Mouse (Mus musculus) MEL (cell line): ENCODE results near the gene Tspan33. TPM values are rescaled to one million over a fixed set of nuclear protein-coding genes. Genes with fewer than 3 reads are reported as not detected.
A peak's percentile ranks its signal among the peaks of the same experiment; 100 is the strongest.

Experiments
- DNase-seq: peaks from one replicate; pipeline ENCODE4 v3.0.0; 2011; ENCODE audit warnings: low read depth, low spot score
- H3K27ac ChIP-seq: 2 replicates; pipeline ENCODE4 v1.5.1; 2012; ENCODE audit warnings: low read depth, mild to moderate bottlenecking, control low read depth, low read length, moderate library complexity; ENCODE audit not compliant: control insufficient read depth
- H3K27me3 ChIP-seq, 2 experiments: fragments of 150-350 bp in 1 of 2; sonication (generic) in 1 of 2; 2 replicates each; pipeline ENCODE4 v1.6.1; 2012; ENCODE audit warnings: low read length in 2 of 2, mild to moderate bottlenecking in 2 of 2, improper control_type of control experiment in 1 of 2, moderate library complexity in 1 of 2; ENCODE audit not compliant: insufficient read depth in 2 of 2, control insufficient read depth in 1 of 2
- H3K36me3 ChIP-seq, 2 experiments: 2 replicates each; pipeline ENCODE4 v1.6.1; 2012 to 2014; ENCODE audit warnings: low read length in 2 of 2, improper control_type of control experiment in 1 of 2, inconsistent platforms in 1 of 2, mild to moderate bottlenecking in 1 of 2; ENCODE audit not compliant: insufficient read depth in 2 of 2, control insufficient read depth in 1 of 2
- H3K4me1 ChIP-seq, 2 experiments: fragments of 150-350 bp in 1 of 2; sonication (generic) in 1 of 2; 2 replicates each; pipeline ENCODE4 v1.6.1; 2012; ENCODE audit warnings: low read length in 2 of 2, improper control_type of control experiment in 1 of 2, mild to moderate bottlenecking in 1 of 2; ENCODE audit not compliant: insufficient read depth in 2 of 2, control insufficient read depth in 1 of 2
- H3K4me3 ChIP-seq, 2 experiments: fragments of 150-350 bp in 1 of 2; sonication (generic) in 1 of 2; 2 replicates each; pipeline ENCODE4 v1.5.1; 2012; ENCODE audit warnings: low read depth in 2 of 2, low read length in 2 of 2, mild to moderate bottlenecking in 2 of 2, moderate library complexity in 2 of 2, control low read depth in 1 of 2, improper control_type of control experiment in 1 of 2; ENCODE audit not compliant: control insufficient read depth in 1 of 2, insufficient read depth in 1 of 2
- H3K79me2 ChIP-seq: 2 replicates; pipeline ENCODE4 v1.6.1; 2012; ENCODE audit warnings: mild to moderate bottlenecking, low read length, moderate library complexity; ENCODE audit not compliant: control insufficient read depth, poor library complexity, insufficient read depth
- H3K9ac ChIP-seq: 2 replicates; pipeline ENCODE4 v1.6.1; 2012; ENCODE audit warnings: low read depth, mild to moderate bottlenecking, control low read depth, low read length, moderate library complexity; ENCODE audit not compliant: control insufficient read depth, poor library complexity, severe bottlenecking
- H3K9me3 ChIP-seq: fragments of 150-350 bp; sonication (generic); replicated peaks from 2 replicates; pipeline ENCODE4 v1.6.1; 2012; ENCODE audit warnings: mild to moderate bottlenecking, low read length, improper control_type of control experiment, moderate library complexity; ENCODE audit not compliant: insufficient read depth
- CTCF ChIP-seq, 3 experiments: IDR thresholded peaks in 2 of 3; conservative IDR thresholded peaks in 1 of 3; 2 replicates each; pipeline ENCODE4 v1.5.1; 2011 to 2012; ENCODE audit warnings: low read length in 3 of 3, low read depth in 2 of 3, mild to moderate bottlenecking in 2 of 3, improper control_type of control experiment in 1 of 3, inconsistent platforms in 1 of 3, mixed read lengths in 1 of 3, moderate library complexity in 1 of 3; ENCODE audit not compliant: control insufficient read depth in 1 of 3, insufficient read depth in 1 of 3, poor library complexity in 1 of 3, severe bottlenecking in 1 of 3
- E2F4 ChIP-seq: IDR thresholded peaks from 2 replicates; pipeline ENCODE4 v1.6.1; 2011; ENCODE audit warnings: low read depth, low read length, improper control_type of control experiment, borderline replicate concordance
- ELF1 ChIP-seq: IDR thresholded peaks from 2 replicates; pipeline ENCODE4 v1.6.1; 2014; ENCODE audit warnings: low read depth, mild to moderate bottlenecking, inconsistent platforms, low read length, improper control_type of control experiment, moderate library complexity
- ETS1 ChIP-seq: IDR thresholded peaks from 2 replicates; pipeline ENCODE4 v1.6.1; 2012; ENCODE audit warnings: low read depth, mild to moderate bottlenecking, inconsistent platforms, low read length, improper control_type of control experiment, moderate library complexity
- GABPA ChIP-seq: IDR thresholded peaks from 2 replicates; pipeline ENCODE4 v1.6.1; 2012; ENCODE audit warnings: low read depth, mild to moderate bottlenecking, inconsistent platforms, low read length, improper control_type of control experiment, moderate library complexity
- HCFC1 ChIP-seq: IDR thresholded peaks from 2 replicates; pipeline ENCODE4 v1.6.1; 2012; ENCODE audit warnings: low read depth, mild to moderate bottlenecking, inconsistent platforms, low read length, improper control_type of control experiment, moderate library complexity
- KAT2A ChIP-seq: conservative IDR thresholded peaks from 2 replicates; pipeline ENCODE4 v1.6.1; 2012; ENCODE audit warnings: low read depth, low read length, improper control_type of control experiment, inconsistent platforms
- MAFK ChIP-seq: IDR thresholded peaks from 2 replicates; pipeline ENCODE4 v1.6.1; 2011; ENCODE audit warnings: low read depth, mild to moderate bottlenecking, low read length, improper control_type of control experiment, borderline replicate concordance
- MEF2A ChIP-seq: IDR thresholded peaks from 2 replicates; pipeline ENCODE4 v1.6.1; 2014; ENCODE audit warnings: low read depth, mild to moderate bottlenecking, inconsistent platforms, low read length, improper control_type of control experiment; ENCODE audit not compliant: poor library complexity, insufficient replicate concordance, severe bottlenecking; ENCODE audit errors: extremely low read depth
- NELFE ChIP-seq: IDR thresholded peaks from 2 replicates; pipeline ENCODE4 v1.6.1; 2011; ENCODE audit warnings: low read depth, low read length, improper control_type of control experiment
- POLR2AphosphoS2 ChIP-seq: IDR thresholded peaks from 2 replicates; pipeline ENCODE4 v1.6.1; 2011; ENCODE audit warnings: low read length, improper control_type of control experiment
- POLR2AphosphoS5 ChIP-seq: IDR thresholded peaks from 2 replicates; pipeline ENCODE4 v1.6.1; 2012; ENCODE audit warnings: low read depth, borderline replicate concordance, mild to moderate bottlenecking, inconsistent platforms, low read length, moderate library complexity, mixed read lengths
- RAD21 ChIP-seq: IDR thresholded peaks from 2 replicates; pipeline ENCODE4 v1.6.1; 2011; ENCODE audit warnings: mild to moderate bottlenecking, low read depth, low read length, improper control_type of control experiment
- SIN3A ChIP-seq: IDR thresholded peaks from 2 replicates; pipeline ENCODE4 v1.6.1; 2012; ENCODE audit warnings: low read length, improper control_type of control experiment, inconsistent platforms
- SMC3 ChIP-seq: IDR thresholded peaks from 2 replicates; pipeline ENCODE4 v1.6.1; 2011; ENCODE audit warnings: low read depth, low read length, improper control_type of control experiment
- USF2 ChIP-seq, 2 experiments: IDR thresholded peaks; 2 replicates each; pipeline ENCODE4 v1.6.1; 2011 to 2012; ENCODE audit warnings: improper control_type of control experiment in 2 of 2, low read length in 2 of 2, borderline replicate concordance in 1 of 2, inconsistent platforms in 1 of 2, low read depth in 1 of 2, mild to moderate bottlenecking in 1 of 2; ENCODE audit not compliant: insufficient read depth in 1 of 2
- ZC3H11A ChIP-seq: IDR thresholded peaks from 2 replicates; pipeline ENCODE4 v1.6.1; 2012; ENCODE audit warnings: low read depth, mild to moderate bottlenecking, inconsistent platforms, low read length, improper control_type of control experiment
- ZMIZ1 ChIP-seq: IDR thresholded peaks from 2 replicates; pipeline ENCODE4 v1.6.1; 2012; ENCODE audit warnings: low read depth, mild to moderate bottlenecking, inconsistent platforms, low read length, improper control_type of control experiment, moderate library complexity
- polyA plus RNA-seq, 2 experiments: library from polyadenylated mRNA; stranded (reverse) in 1 of 2; unstranded in 1 of 2; fragments of >175 nt in 1 of 2; fragments of >200 nt in 1 of 2; gene quantifications; 2 replicates each; pipeline versions ENCODE4 v1.2.1 to v1.2.4; 2012; ENCODE audit warnings: low replicate concordance in 2 of 2, low read depth in 1 of 2; ENCODE audit not compliant: insufficient read length in 2 of 2, insufficient read depth in 1 of 2, missing spikeins in 1 of 2
- total RNA-seq: library from RNA; depleted of rRNA; stranded (reverse); fragments of 300-350 nt; gene quantifications from 2 replicates; pipeline ENCODE4 v1.2.3, GENCODE M21; 2012

Gene Tspan33
- total and polyA plus RNA-seq, 3 experiments: 41.7 to 64.5 TPM; not detected in 1

DNA sequence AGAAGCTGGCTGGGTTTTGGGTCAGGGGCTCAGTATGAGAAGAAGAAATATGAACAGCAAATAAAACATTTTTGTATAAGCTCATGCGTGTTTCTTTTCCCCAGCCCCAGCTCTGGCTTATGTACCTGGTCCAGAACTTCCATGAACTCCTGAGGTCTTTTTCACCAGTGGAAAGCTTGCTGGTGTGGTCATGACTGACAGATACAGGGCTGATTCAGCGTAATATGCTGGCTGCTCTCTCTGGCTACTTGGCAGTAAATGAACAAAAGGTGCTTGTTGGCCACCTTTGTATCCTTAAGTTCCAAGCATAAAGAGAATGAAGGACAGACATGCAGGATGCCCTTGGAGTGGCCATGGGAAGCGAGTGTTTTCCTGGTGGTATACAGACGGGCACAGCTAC is 67.3 kb downstream of the Tspan33 start:
- TF ChIP-seq KAT2A (no peak), ETS1 (no peak), USF2 (IDR thresholded peaks at IDR 0.05; ENCODE audit: borderline replicate concordance in 1 of 2, insufficient read depth in 1 of 2, low read depth in 1 of 2, low read length in 2 of 2) (no peak), HCFC1 (no peak), ZMIZ1 (no peak), ELF1 (no peak), MAFK (no peak), SMC3 (no peak), E2F4 (no peak), POLR2AphosphoS2 (no peak), MEF2A (no peak), GABPA (no peak)
- Histone ChIP-seq H3K36me3 (peaks cover 1 to 3% of the 10 kb centered on the region in 2 experiments; a peak in 1 of 4 replicates), H3K27me3 (no peaks in the 10 kb centered on the region), H3K4me1 (peaks cover 0 to 3% of the 10 kb centered on the region in 2 experiments; a peak in 1 of 4 replicates), H3K9me3 (no peaks in the 10 kb centered on the region), H3K4me3 (no peak overlapping the region), H3K27ac (no peak overlapping the region), H3K9ac (no peak overlapping the region), H3K79me2 (no peaks in the 10 kb centered on the region)
- DNase-seq: no peak

DNA sequence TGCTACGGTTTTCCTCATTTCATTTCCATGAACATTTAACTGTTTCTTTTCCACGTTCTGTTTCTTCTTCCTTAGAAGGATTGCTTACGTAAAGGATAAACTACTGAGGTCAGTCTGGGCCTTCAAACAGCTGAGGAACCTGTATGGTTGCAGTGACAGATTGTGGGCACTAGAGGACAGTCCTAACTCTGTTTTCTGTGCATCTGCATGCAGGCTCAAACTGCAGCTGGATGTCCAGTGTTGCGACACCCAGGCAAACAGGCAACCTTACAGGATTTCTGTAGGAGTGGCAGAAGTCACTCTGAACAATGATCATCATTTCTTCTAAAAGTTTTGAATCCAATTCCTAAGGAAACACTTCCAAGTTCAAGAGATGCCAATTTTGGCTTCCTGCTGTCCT is 68.5 kb downstream of the Tspan33 start:
- peaks cover 1 to 3% of the 10 kb centered on the region in 2 experiments; a peak in 2 of 4 replicates for H3K36me3 ChIP-seq
- DNase-seq: peak; percentile 61
- H3K4me1 ChIP-seq: peaks cover 0 to 3% of the 10 kb centered on the region in 2 experiments; a peak in 1 of 4 replicates
- H3K27ac ChIP-seq: no peak overlapping the region
- no peaks in the 10 kb centered on the region for H3K9me3 ChIP-seq
- no peak overlapping the region for H3K4me3 ChIP-seq
- H3K27me3 ChIP-seq: no peaks in the 10 kb centered on the region
- no peaks in the 10 kb centered on the region for H3K79me2 ChIP-seq
- peak; percentile 87 for TF ChIP-seq SMC3
- TF ChIP-seq RAD21: peak; percentile 83
- TF ChIP-seq POLR2AphosphoS5: no peak
- no peak for TF ChIP-seq POLR2AphosphoS2
- peak; percentile 65 to 86 (median 82) for TF ChIP-seq CTCF (IDR thresholded peaks at IDR 0.05 in 2 of 3, conservative IDR thresholded peaks at IDR 0.05 in 1 of 3; ENCODE audit: control insufficient read depth in 1 of 3, insufficient read depth in 1 of 3, low read depth in 2 of 3, low read length in 3 of 3, poor library complexity in 1 of 3, severe bottlenecking in 1 of 3)
- peak; percentile 89 for TF ChIP-seq ZC3H11A
- no peak for TF ChIP-seq NELFE
- TF ChIP-seq SIN3A: peak; percentile 46; the same call in 1 of the 2 replicates
- no peak overlapping the region for H3K9ac ChIP-seq
